Mouse (Mus musculus) B cell, adult 2 months (primary cell): ENCODE data around the gene Phex.

Experiments
- DNase-seq, 2 experiments: peaks; one replicate each; pipeline ENCODE4 v3.0.0; 2022

The Phex gene

GRCm38 (mm10) chrX:157415212-157415611 is at the start of gene Phex:
TSS of gene Phex (minus strand) at chrX:157415312.
- DNase-seq, result no peak

GRCm38 (mm10) chrX:157462716-157463115 is 47.6 kb upstream of the Phex start:
- DNase-seq, result peak; percentile 8 to 19

GRCm38 (mm10) chrX:157454430-157454829 is 39.3 kb upstream of the Phex start:
- DNase-seq, result peak; percentile 71 to 78

- DNase-seq, result no peak
Measured at GRCm38 (mm10) chrX:157449000-157449399, 33.9 kb upstream of the Phex start.

- DNase-seq, result no peak
Measured at GRCm38 (mm10) chrX:157447431-157447830, 32.3 kb upstream of the Phex start.

- no peak for DNase-seq
Measured at GRCm38 (mm10) chrX:157434768-157435167, 19.7 kb upstream of the Phex start.

GRCm38 (mm10) chrX:157419451-157419850 is 4.3 kb upstream of the Phex start:
- no peak for DNase-seq

- no peak for DNase-seq
Measured at GRCm38 (mm10) chrX:157404919-157405318, 10.2 kb downstream of the Phex start.

GRCm38 (mm10) chrX:157391241-157391640 is 23.9 kb downstream of the Phex start:
- DNase-seq, result no peak

GRCm38 (mm10) chrX:157390102-157390501 is 25.0 kb downstream of the Phex start:
- DNase-seq, result no peak

GRCm38 (mm10) chrX:157388419-157388818 is 26.7 kb downstream of the Phex start:
- no peak for DNase-seq

- no peak for DNase-seq
Measured at GRCm38 (mm10) chrX:157387025-157387424, 28.1 kb downstream of the Phex start.

GRCm38 (mm10) chrX:157378822-157379221 is 36.3 kb downstream of the Phex start:
- no peak for DNase-seq

GRCm38 (mm10) chrX:157377456-157377855 is 37.7 kb downstream of the Phex start:
- no peak for DNase-seq

- DNase-seq, result no peak
Measured at GRCm38 (mm10) chrX:157373873-157374272, 41.2 kb downstream of the Phex start.

- no peak for DNase-seq
Measured at GRCm38 (mm10) chrX:157369166-157369565, 45.9 kb downstream of the Phex start.

- DNase-seq, result no peak
Measured at GRCm38 (mm10) chrX:157355521-157355920, 59.6 kb downstream of the Phex start.

GRCm38 (mm10) chrX:157346201-157346600 is 68.9 kb downstream of the Phex start:
- no peak for DNase-seq

- DNase-seq, result no peak
Measured at GRCm38 (mm10) chrX:157334726-157335125, 80.4 kb downstream of the Phex start.

- DNase-seq, result no peak
Measured at GRCm38 (mm10) chrX:157329821-157330220, 85.3 kb downstream of the Phex start.

- no peak for DNase-seq
Measured at GRCm38 (mm10) chrX:157328396-157328795, 86.7 kb downstream of the Phex start.

- DNase-seq, result no peak
Measured at GRCm38 (mm10) chrX:157327756-157328155, 87.4 kb downstream of the Phex start.

GRCm38 (mm10) chrX:157324396-157324795 is 90.7 kb downstream of the Phex start:
- DNase-seq, result no peak

- no peak for DNase-seq
Measured at GRCm38 (mm10) chrX:157310331-157310730, 104.8 kb downstream of the Phex start.

- DNase-seq, result no peak
Measured at GRCm38 (mm10) chrX:157308171-157308570, 106.9 kb downstream of the Phex start.

GRCm38 (mm10) chrX:157307411-157307810 is 107.7 kb downstream of the Phex start:
- no peak for DNase-seq
